Mouse (Mus musculus) liver, adult 2 months (tissue): ENCODE results near the gene Bzw2. TPM values are rescaled to one million over a fixed set of nuclear protein-coding genes. Genes with fewer than 3 reads are reported as not detected.
"Not testable (repeated sequence)": the region's sequence is repeated elsewhere in the genome, so short reads cannot be mapped to it uniquely, and the experiment has no call there.

Source experiments
- DNase-seq: peaks from one replicate; pipeline ENCODE4 v3.0.0-alpha.2; 2011; ENCODE audit warnings: low read depth, low spot score; ENCODE audit errors: extremely low read depth
- H3K27ac ChIP-seq: fragments of 200-500 bp; replicated peaks from 2 replicates; pipeline ENCODE4 v1.5.1; 2012; ENCODE audit warnings: low read depth, mild to moderate bottlenecking, control low read depth, inconsistent platforms, low read length; ENCODE audit not compliant: insufficient read depth
- H3K27me3 ChIP-seq: fragments of 200-500 bp; 2 replicates; pipeline ENCODE4 v1.6.1; 2012; ENCODE audit warnings: mild to moderate bottlenecking, moderate library complexity, low read length, inconsistent platforms; ENCODE audit not compliant: control insufficient read depth, insufficient read depth
- H3K36me3 ChIP-seq: fragments of 200-500 bp; 2 replicates; pipeline ENCODE4 v1.6.1; 2012; ENCODE audit warnings: low read length, inconsistent platforms; ENCODE audit not compliant: control insufficient read depth, insufficient read depth
- H3K4me1 ChIP-seq: fragments of 200-500 bp; 2 replicates; pipeline ENCODE4 v1.6.1; 2011; ENCODE audit warnings: low read length; ENCODE audit not compliant: control insufficient read depth, insufficient read depth
- H3K4me3 ChIP-seq: fragments of 200-500 bp; 2 replicates; pipeline ENCODE4 v1.5.1; 2011; ENCODE audit warnings: low read depth, mild to moderate bottlenecking, control low read depth, low read length, moderate library complexity; ENCODE audit not compliant: insufficient read depth
- H3K79me2 ChIP-seq: fragments of 200-500 bp; 2 replicates; pipeline ENCODE4 v1.6.1; 2012; ENCODE audit warnings: inconsistent platforms, mild to moderate bottlenecking, low read length, moderate library complexity; ENCODE audit not compliant: control insufficient read depth, insufficient read depth
- H3K9ac ChIP-seq: fragments of 200-500 bp; 2 replicates; pipeline ENCODE4 v1.6.1; 2012; ENCODE audit warnings: low read depth, mild to moderate bottlenecking, control low read depth, inconsistent platforms, low read length
- CTCF ChIP-seq: fragments of 200-500 bp; IDR thresholded peaks from 2 replicates; pipeline ENCODE4 v1.5.1; 2011; ENCODE audit warnings: low read depth, low read length, control low read depth
- POLR2A ChIP-seq: fragments of 200-500 bp; IDR thresholded peaks from 2 replicates; pipeline ENCODE4 v1.6.1; 2011; ENCODE audit warnings: low read length, control low read depth; ENCODE audit not compliant: insufficient read depth; ENCODE audit errors: extremely low read depth
- WGBS: fragments of 180-500 bp; shearing (Covaris S2); methylation state at CpG from one replicate; pipeline ENCODE4 v1.1.7; 2018; 5-methylcytosine and 5-hydroxymethylcytosine counted together
- polyA plus RNA-seq: library from polyadenylated mRNA; depleted of rRNA; stranded (reverse); fragments of >200 nt; gene quantifications from 2 replicates; pipeline ENCODE4 v1.2.3, GENCODE M21; 2012; rRNA removed
- total RNA-seq: library from RNA; depleted of rRNA; stranded (reverse); fragments of >200 nt; gene quantifications from 2 replicates; pipeline ENCODE4 v1.2.3, GENCODE M21; 2014; rRNA removed

The Bzw2 gene
- total RNA-seq (7.5 and 8.5 TPM in 2 replicates), polyA plus RNA-seq (2.4 and 2.5 TPM in 2 replicates)

DNA sequence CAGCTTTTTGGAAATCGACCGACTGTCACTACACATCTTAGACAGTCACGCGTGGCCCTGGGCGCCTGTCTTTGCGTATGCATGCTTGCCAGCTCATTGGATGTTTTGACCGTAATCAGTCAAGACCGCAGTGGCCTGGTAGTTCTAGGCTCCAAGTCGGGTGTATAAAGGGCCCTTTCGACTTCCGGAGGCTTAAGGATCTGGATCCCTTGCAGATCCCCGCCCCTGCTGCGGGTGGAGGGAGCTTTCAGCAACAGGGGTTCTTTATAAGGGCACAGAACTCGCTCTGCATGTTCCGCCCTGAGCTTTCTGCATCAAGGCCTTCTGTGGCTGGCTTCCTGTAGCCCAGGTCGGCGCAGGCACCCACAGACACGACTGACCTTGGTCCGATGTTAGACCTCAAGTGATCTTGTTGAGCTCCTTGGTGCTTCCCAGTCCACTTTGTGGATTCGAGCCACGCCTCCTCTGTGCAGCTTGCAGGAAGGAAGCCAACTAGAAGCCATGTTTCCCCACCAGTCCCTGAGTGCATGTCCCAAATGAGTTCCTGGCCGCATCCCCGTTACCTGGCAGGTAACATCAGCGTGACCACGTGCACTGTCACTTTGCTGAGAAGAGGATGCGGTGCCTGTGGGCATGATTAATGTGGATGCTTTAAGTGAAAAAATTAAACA is at the start of gene Bzw2:
Gene Bzw2 (minus strand): TSS at position 443 of the 671 bp plus-strand sequence.
- Histone ChIP-seq H3K4me1 (peaks cover 12% of the 10 kb centered on the region), H3K9ac (peak within 1 kb of the TSS; percentile 63), H3K36me3 (no peaks in the 10 kb centered on the region), H3K27me3 (no peaks in the 10 kb centered on the region), H3K4me3 (peak within 1 kb of the TSS; percentile 70), H3K79me2 (peaks cover 3% of the 10 kb centered on the region; the same call in 1 of the 2 replicates), H3K27ac (peak within 1 kb of the TSS; percentile 77)
- DNase-seq, result peak; percentile 63
- 2% methylated on average over 26 of the region's 26 CpGs for WGBS
- TF ChIP-seq CTCF (no peak), POLR2A (no peak)

- Histone ChIP-seq H3K4me3 (no peak overlapping the region), H3K9ac (no peak overlapping the region), H3K27ac (no peak overlapping the region), H3K27me3 (no peaks in the 10 kb centered on the region), H3K79me2 (no peaks in the 10 kb centered on the region), H3K4me1 (no peaks in the 10 kb centered on the region), H3K36me3 (no peaks in the 10 kb centered on the region)
- peak; percentile 11 for DNase-seq
- WGBS, result 63% methylated on average over 9 of the region's 9 CpGs
- TF ChIP-seq POLR2A, result no peak
- TF ChIP-seq CTCF, result no peak
These were observed 49.4 kb upstream of the Bzw2 start for GRCm38 (mm10) chr12:36207072-36207799.

GRCm38 (mm10) chr12:36205579-36206119 is 47.8 kb upstream of the Bzw2 start:
- not testable (repeated sequence) for H3K79me2 ChIP-seq, H3K4me3 ChIP-seq, H3K4me1 ChIP-seq, H3K27ac ChIP-seq, H3K36me3 ChIP-seq, H3K27me3 ChIP-seq, H3K9ac ChIP-seq
- peak; percentile 40 for DNase-seq
- WGBS, result 52% methylated on average over 5 of the region's 5 CpGs

DNA sequence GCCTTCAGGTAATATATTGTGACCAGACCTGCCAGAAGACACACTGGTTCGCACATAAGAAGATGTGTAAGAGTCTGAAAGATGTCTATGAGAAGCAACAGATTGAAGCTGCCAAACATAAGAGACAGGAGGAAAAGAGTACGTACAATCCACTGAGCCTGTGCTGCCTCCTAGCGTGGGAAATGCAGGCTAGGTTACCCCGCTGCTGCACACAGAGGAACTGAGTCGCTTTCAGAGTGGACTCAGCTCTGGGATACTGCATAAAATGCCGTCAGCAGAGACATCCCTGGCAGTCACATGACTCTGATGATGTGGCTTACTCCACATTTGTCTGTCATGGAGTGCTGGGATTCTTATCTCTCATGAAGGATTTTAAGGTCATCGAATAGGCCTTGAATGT is 37.1 kb upstream of the Bzw2 start:
- H3K4me3 ChIP-seq, result no peak overlapping the region
- WGBS, result 95% methylated on average over 7 of the region's 7 CpGs
- H3K27ac ChIP-seq, result no peak overlapping the region
- H3K9ac ChIP-seq, result no peak overlapping the region
- H3K4me1 ChIP-seq, result no peaks in the 10 kb centered on the region
- no peak for DNase-seq
- H3K79me2 ChIP-seq, result no peaks in the 10 kb centered on the region
- no peak for TF ChIP-seq POLR2A
- no peak for TF ChIP-seq CTCF
- peaks cover 44% of the 10 kb centered on the region for H3K36me3 ChIP-seq
- H3K27me3 ChIP-seq, result no peaks in the 10 kb centered on the region

- H3K9ac ChIP-seq, result no peak overlapping the region
- WGBS, result 89% methylated on average over 5 of the region's 5 CpGs
- no peak for TF ChIP-seq POLR2A
- no peak for TF ChIP-seq CTCF
- H3K79me2 ChIP-seq, result no peaks in the 10 kb centered on the region
- no peaks in the 10 kb centered on the region for H3K4me1 ChIP-seq
- peaks cover 42% of the 10 kb centered on the region for H3K36me3 ChIP-seq
- H3K27me3 ChIP-seq, result no peaks in the 10 kb centered on the region
- H3K4me3 ChIP-seq, result no peak overlapping the region
- no peak for DNase-seq
- no peak overlapping the region for H3K27ac ChIP-seq
These were observed 32.5 kb upstream of the Bzw2 start for GRCm38 (mm10) chr12:36190343-36190742.

DNA sequence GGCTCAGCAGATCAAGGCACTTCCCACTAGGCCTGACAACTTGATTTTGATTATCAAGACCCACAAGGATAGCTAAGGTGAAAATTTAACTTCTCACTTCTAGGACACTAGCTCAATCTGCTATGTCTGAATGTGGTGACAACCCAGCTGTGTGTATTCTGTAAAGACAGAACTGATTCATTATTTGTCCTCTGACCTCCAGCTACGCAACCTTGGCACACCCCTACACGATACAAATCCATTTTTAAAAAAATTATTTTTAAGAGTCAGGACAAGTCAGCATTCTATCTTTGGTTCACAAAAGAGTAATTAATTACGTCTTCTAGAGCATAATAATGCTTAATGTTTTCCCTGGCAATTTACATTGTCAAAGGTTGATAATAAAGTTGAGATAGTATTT is 31.7 kb upstream of the Bzw2 start:
- Histone ChIP-seq H3K27me3 (no peaks in the 10 kb centered on the region), H3K27ac (no peak overlapping the region), H3K36me3 (peaks cover 39% of the 10 kb centered on the region), H3K4me3 (no peak overlapping the region), H3K79me2 (no peaks in the 10 kb centered on the region), H3K9ac (no peak overlapping the region), H3K4me1 (no peaks in the 10 kb centered on the region)
- DNase-seq, result no peak
- TF ChIP-seq CTCF (no peak), POLR2A (no peak)
- 91% methylated on average over 3 of the region's 3 CpGs for WGBS
